Mouse (Mus musculus) heart, embryonic 13.5 days (tissue): ENCODE measurements around the gene Ano6. TPM values are rescaled to one million over a fixed set of nuclear protein-coding genes. Genes with fewer than 3 reads are reported as not detected.

Source experiments
- ATAC-seq: fragments of 200-750 bp; cut with Nextera tagmentation; 2 replicates; pipeline ENCODE4 v1.8.0; 2017; ENCODE audit warnings: moderate TSS enrichment; ENCODE audit not compliant: insufficient number of reproducible peaks, low FRiP score, low TSS enrichment; ENCODE audit errors: extremely low read depth
- H3K27ac ChIP-seq: fragments of 300-500 bp; sonication (generic); replicated peaks from 2 replicates; pipeline ENCODE4 v1.5.1; 2015; ENCODE audit warnings: moderate library complexity, mild to moderate bottlenecking, inconsistent platforms
- H3K27me3 ChIP-seq: fragments of 300-500 bp; sonication (generic); replicated peaks from 2 replicates; pipeline ENCODE4 v1.6.1; 2015; ENCODE audit warnings: mild to moderate bottlenecking, inconsistent platforms
- H3K36me3 ChIP-seq: fragments of 300-500 bp; sonication (generic); 2 replicates; pipeline ENCODE4 v1.6.1; 2015; ENCODE audit warnings: mild to moderate bottlenecking, inconsistent platforms
- H3K4me1 ChIP-seq: fragments of 300-500 bp; sonication (generic); 2 replicates; pipeline ENCODE4 v1.6.1; 2015; ENCODE audit warnings: inconsistent platforms
- H3K4me2 ChIP-seq: fragments of 300-500 bp; sonication (generic); 2 replicates; pipeline ENCODE4 v1.6.1; 2015; ENCODE audit warnings: inconsistent platforms, mild to moderate bottlenecking, moderate library complexity
- H3K4me3 ChIP-seq: fragments of 300-500 bp; sonication (generic); 2 replicates; pipeline ENCODE4 v1.5.1; 2015; ENCODE audit warnings: moderate library complexity, mild to moderate bottlenecking, inconsistent platforms
- H3K9ac ChIP-seq: fragments of 300-500 bp; sonication (generic); 2 replicates; pipeline ENCODE4 v1.6.1; 2015; ENCODE audit warnings: inconsistent platforms, mild to moderate bottlenecking, moderate library complexity
- H3K9me3 ChIP-seq: fragments of 300-500 bp; sonication (generic); 2 replicates; pipeline ENCODE4 v1.6.1; 2016; ENCODE audit warnings: inconsistent platforms
- WGBS: fragments of 180-500 bp; shearing (Covaris S2); methylation state at CpG from one replicate; pipeline ENCODE4 v1.1.7; 2015; ENCODE audit warnings: mixed read lengths; 5-methylcytosine and 5-hydroxymethylcytosine counted together
- microRNA-seq: library from miRNA; unstranded; fragments of <30 nt; microRNA quantifications from one replicate; pipeline ENCODE4, GENCODE M21; 2016
- polyA plus RNA-seq: library from polyadenylated mRNA; unstranded; fragments of >200 nt; fragmentation: Nextera tagmentation; extraction: Ambion mirVana; gene quantifications from 2 replicates; pipeline ENCODE4 v1.2.1, GENCODE M21; 2015

Gene Ano6
- polyA plus RNA-seq, 1 experiment from 2014 or later = 31.0 TPM

GRCm38 (mm10) chr15:95989496-95990124 is 199.0 kb downstream of the Ano6 start:
- Histone ChIP-seq H3K9ac (no peak overlapping the region), H3K27me3 (no peaks in the 10 kb centered on the region), H3K4me3 (no peak overlapping the region), H3K36me3 (0 out of 2 replicates have a peak, but pooled peaks cover 4% of the 10 kb centered on the region), H3K4me2 (no peak overlapping the region), H3K4me1 (no peaks in the 10 kb centered on the region), H3K27ac (no peak overlapping the region), H3K9me3 (peaks cover 12% of the 10 kb centered on the region)
- ATAC-seq = no peak
- 68% methylated on average over 9 of the region's 9 CpGs for WGBS

GRCm38 (mm10) chr15:96002958-96003601 is 212.4 kb downstream of the Ano6 start:
- Histone ChIP-seq H3K9ac (no peak overlapping the region), H3K4me3 (no peak overlapping the region), H3K27me3 (no peaks in the 10 kb centered on the region), H3K9me3 (no peaks in the 10 kb centered on the region), H3K4me1 (peaks cover 10% of the 10 kb centered on the region), H3K36me3 (no peaks in the 10 kb centered on the region), H3K4me2 (no peak overlapping the region), H3K27ac (no peak overlapping the region)
- WGBS = 36% methylated on average over 6 of the region's 6 CpGs
- ATAC-seq = no peak

GRCm38 (mm10) chr15:96011640-96012390 is 221.2 kb downstream of the Ano6 start:
- no peak overlapping the region for H3K4me3 ChIP-seq
- no peaks in the 10 kb centered on the region for H3K27me3 ChIP-seq
- no peaks in the 10 kb centered on the region for H3K36me3 ChIP-seq
- no peak for ATAC-seq
- H3K4me2 ChIP-seq = peak overlapping the region; percentile 7; the same call in 1 of the 2 replicates
- no peak overlapping the region for H3K9ac ChIP-seq
- no peak overlapping the region for H3K27ac ChIP-seq
- 85% methylated on average over 15 of the region's 16 CpGs for WGBS
- H3K4me1 ChIP-seq = no peaks in the 10 kb centered on the region
- H3K9me3 ChIP-seq = peaks cover 7% of the 10 kb centered on the region

GRCm38 (mm10) chr15:96012391-96012775 is 221.7 kb downstream of the Ano6 start:
- Histone ChIP-seq H3K27ac (peak overlapping the region; percentile 28; the same call in 1 of the 2 replicates), H3K9me3 (peaks cover 11% of the 10 kb centered on the region), H3K27me3 (no peaks in the 10 kb centered on the region), H3K9ac (no peak overlapping the region), H3K36me3 (no peaks in the 10 kb centered on the region), H3K4me3 (no peak overlapping the region), H3K4me1 (no peaks in the 10 kb centered on the region), H3K4me2 (peak overlapping the region; percentile 7; the same call in 1 of the 2 replicates)
- WGBS = 66% methylated on average over 8 of the region's 8 CpGs
- ATAC-seq = no peak

- Histone ChIP-seq H3K9ac (no peak overlapping the region), H3K4me1 (no peaks in the 10 kb centered on the region), H3K27ac (no peak overlapping the region), H3K4me3 (no peak overlapping the region), H3K9me3 (peaks cover 11% of the 10 kb centered on the region), H3K36me3 (no peaks in the 10 kb centered on the region), H3K4me2 (no peak overlapping the region), H3K27me3 (no peaks in the 10 kb centered on the region)
- 85% methylated on average over 4 of the region's 4 CpGs for WGBS
- no peak for ATAC-seq
Measured at GRCm38 (mm10) chr15:96014501-96014900, 223.9 kb downstream of the Ano6 start.

- Histone ChIP-seq H3K27ac (no peak overlapping the region), H3K4me3 (no peak overlapping the region), H3K4me2 (no peak overlapping the region), H3K9me3 (peaks cover 11% of the 10 kb centered on the region), H3K36me3 (no peaks in the 10 kb centered on the region), H3K27me3 (no peaks in the 10 kb centered on the region), H3K4me1 (no peaks in the 10 kb centered on the region), H3K9ac (no peak overlapping the region)
- 77% methylated on average over 3 of the region's 3 CpGs for WGBS
- no peak for ATAC-seq
Measured at GRCm38 (mm10) chr15:96020465-96020864, 229.8 kb downstream of the Ano6 start.

- no peak overlapping the region for H3K9ac ChIP-seq
- H3K27ac ChIP-seq = no peak overlapping the region
- no peaks in the 10 kb centered on the region for H3K27me3 ChIP-seq
- H3K36me3 ChIP-seq = no peaks in the 10 kb centered on the region
- H3K4me1 ChIP-seq = no peaks in the 10 kb centered on the region
- H3K9me3 ChIP-seq = peaks cover 7% of the 10 kb centered on the region
- no peak for ATAC-seq
- 53% methylated on average over 10 of the region's 10 CpGs for WGBS
- H3K4me3 ChIP-seq = no peak overlapping the region
- no peak overlapping the region for H3K4me2 ChIP-seq
Measured at GRCm38 (mm10) chr15:96021506-96021905, 230.9 kb downstream of the Ano6 start.

Small RNA genes lying within 50 kb of the gene (microRNA-seq; reads per million reads assigned to microRNA genes)
- gene Gm25070 = not detected

Other genes starting within 250 kb of the Ano6 start
- gene Dbx2, start 134.9 kb upstream of the Ano6 start, polyA plus RNA-seq = not detected in 2 replicates